Mouse (Mus musculus): ENCODE measurements around the gene Slc6a13. TPM values are rescaled to one million over a fixed set of nuclear protein-coding genes. Genes with fewer than 3 reads are reported as not detected.

The Slc6a13 gene
- polyA plus RNA-seq, 1 experiment from 2014 or later: 0.92 TPM

DNA sequence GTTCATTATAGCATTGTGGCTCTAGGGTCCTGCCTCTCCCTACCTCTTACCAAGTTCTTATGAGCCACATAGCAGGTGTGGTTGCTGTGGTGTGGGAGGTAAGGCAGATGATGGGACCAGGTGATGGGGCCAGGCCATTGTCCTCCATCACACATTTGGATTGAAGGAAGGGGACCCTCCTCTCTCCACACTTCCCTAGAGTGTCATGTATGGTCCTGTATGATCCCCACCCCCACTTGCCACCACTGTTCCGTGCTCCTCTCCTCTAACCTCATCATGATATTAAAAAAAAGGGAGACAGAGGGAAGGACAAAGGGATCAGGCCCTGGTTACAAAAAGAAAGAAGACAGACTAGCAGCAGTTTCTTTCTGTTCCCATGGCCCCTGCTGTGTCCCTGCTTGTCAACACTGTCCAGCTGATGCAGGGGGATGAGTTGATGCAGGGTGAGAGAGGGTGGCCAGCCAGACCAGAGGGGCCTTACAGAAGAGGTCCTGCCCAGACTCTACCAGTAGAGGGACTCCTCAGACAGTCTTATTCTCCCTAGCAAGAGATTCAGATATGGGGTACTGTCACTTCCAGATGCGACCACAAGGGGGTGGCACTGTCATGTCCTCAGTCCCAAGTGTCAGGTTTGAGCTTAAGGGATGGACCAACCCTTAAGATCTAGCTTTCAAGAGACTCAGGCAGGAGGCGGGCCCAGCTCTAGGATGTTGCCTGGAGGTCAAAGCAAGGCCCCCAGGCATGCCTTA is 37.9 kb downstream of the Slc6a13 start:
- Histone ChIP-seq H3K4me3 (ENCODE audit: low read depth, low read length) (no peak overlapping the region), H3K4me2 (no peak overlapping the region), H3K9ac (no peak overlapping the region)

DNA sequence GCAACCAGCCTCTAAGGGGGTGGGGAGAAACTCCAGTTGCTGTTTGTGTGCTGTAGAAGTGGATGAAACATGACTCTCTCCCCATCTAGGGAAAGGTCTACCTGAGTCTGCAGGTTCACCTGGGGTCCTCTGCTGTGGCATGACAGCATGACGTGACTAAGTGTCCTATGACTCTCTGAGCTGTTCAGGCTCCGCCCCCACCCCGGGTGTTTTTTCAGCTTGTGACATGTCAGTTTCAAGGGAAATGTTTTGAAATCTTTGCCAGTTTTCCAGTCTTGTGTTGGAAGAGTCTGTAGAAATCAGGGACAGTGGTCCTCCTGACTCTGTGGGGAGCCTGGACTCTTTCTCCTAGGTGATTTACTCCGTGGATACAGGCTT is 38.5 kb downstream of the Slc6a13 start:
- ATAC-seq (ENCODE audit: insufficient read depth) (no peak), DNase-seq (no peak)
- no peak overlapping the region for H3K4me3 ChIP-seq (ENCODE audit: low read depth, low read length)
- no peaks in the 10 kb centered on the region for H3K36me3 ChIP-seq (ENCODE audit: insufficient read depth)
- H3K4me1 ChIP-seq (ENCODE audit: insufficient read depth): no peaks in the 10 kb centered on the region
- H3K9ac ChIP-seq: no peak overlapping the region
- H3K4me2 ChIP-seq: no peak overlapping the region
- no peaks in the 10 kb centered on the region for H3K9me3 ChIP-seq (ENCODE audit: low read depth, low read length)
- WGBS: 37% methylated on average over 4 of the region's 4 CpGs
- no peak for TF ChIP-seq CTCF (IDR thresholded peaks at IDR 0.05; ENCODE audit: low read depth)
- no peak overlapping the region for H3K27ac ChIP-seq (ENCODE audit: low read depth)
- H3K27me3 ChIP-seq (ENCODE audit: insufficient read depth, low read length): no peaks in the 10 kb centered on the region

More for the DNA sequence above, 37.9 kb downstream of the Slc6a13 start:
- DNase-seq (peak; percentile 92), ATAC-seq (ENCODE audit: insufficient read depth) (peak; percentile 79)
- WGBS: 32% methylated on average over 3 of the region's 3 CpGs
- Histone ChIP-seq H3K36me3 (ENCODE audit: insufficient read depth) (no peaks in the 10 kb centered on the region), H3K4me1 (ENCODE audit: insufficient read depth) (no peaks in the 10 kb centered on the region), H3K27ac (ENCODE audit: low read depth) (no peak overlapping the region), H3K27me3 (ENCODE audit: insufficient read depth, low read length) (no peaks in the 10 kb centered on the region), H3K9me3 (ENCODE audit: low read depth, low read length) (no peaks in the 10 kb centered on the region)
- TF ChIP-seq CTCF (IDR thresholded peaks at IDR 0.05; ENCODE audit: low read depth): peak; percentile 94

DNA sequence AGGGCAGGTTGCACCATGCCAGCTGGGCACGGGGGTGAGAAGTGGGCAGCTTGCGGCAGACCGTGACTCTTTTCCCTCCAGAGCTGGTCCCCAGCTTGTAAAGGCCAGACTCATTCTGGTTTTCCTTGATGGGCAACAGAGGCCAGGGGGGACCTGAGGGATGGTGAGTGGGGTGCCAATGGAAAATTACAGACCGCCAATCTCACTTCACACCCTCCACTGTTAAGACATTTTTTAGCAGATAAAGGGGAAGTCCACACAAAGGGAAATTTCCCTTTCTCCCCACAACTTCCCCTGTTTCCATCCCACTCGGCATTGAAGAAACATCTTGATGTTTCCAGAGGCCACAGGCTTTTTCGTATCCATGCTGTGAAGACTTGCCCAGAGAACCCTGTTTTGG is 41.6 kb downstream of the Slc6a13 start:
- H3K36me3 ChIP-seq (ENCODE audit: insufficient read depth): no peaks in the 10 kb centered on the region
- H3K27ac ChIP-seq (ENCODE audit: low read depth): no peak overlapping the region
- H3K9ac ChIP-seq: no peak overlapping the region
- ATAC-seq (ENCODE audit: insufficient read depth): no peak
- no peak overlapping the region for H3K4me3 ChIP-seq (ENCODE audit: low read depth, low read length)
- no peaks in the 10 kb centered on the region for H3K9me3 ChIP-seq (ENCODE audit: low read depth, low read length)
- no peaks in the 10 kb centered on the region for H3K27me3 ChIP-seq (ENCODE audit: insufficient read depth, low read length)
- no peak for TF ChIP-seq CTCF (IDR thresholded peaks at IDR 0.05; ENCODE audit: low read depth)
- peaks cover 3% of the 10 kb centered on the region; the same call in 1 of the 2 replicates for H3K4me1 ChIP-seq (ENCODE audit: insufficient read depth)
- no peak overlapping the region for H3K4me2 ChIP-seq
- no peak for DNase-seq
- WGBS: 75% methylated on average over 6 of the region's 6 CpGs

DNA sequence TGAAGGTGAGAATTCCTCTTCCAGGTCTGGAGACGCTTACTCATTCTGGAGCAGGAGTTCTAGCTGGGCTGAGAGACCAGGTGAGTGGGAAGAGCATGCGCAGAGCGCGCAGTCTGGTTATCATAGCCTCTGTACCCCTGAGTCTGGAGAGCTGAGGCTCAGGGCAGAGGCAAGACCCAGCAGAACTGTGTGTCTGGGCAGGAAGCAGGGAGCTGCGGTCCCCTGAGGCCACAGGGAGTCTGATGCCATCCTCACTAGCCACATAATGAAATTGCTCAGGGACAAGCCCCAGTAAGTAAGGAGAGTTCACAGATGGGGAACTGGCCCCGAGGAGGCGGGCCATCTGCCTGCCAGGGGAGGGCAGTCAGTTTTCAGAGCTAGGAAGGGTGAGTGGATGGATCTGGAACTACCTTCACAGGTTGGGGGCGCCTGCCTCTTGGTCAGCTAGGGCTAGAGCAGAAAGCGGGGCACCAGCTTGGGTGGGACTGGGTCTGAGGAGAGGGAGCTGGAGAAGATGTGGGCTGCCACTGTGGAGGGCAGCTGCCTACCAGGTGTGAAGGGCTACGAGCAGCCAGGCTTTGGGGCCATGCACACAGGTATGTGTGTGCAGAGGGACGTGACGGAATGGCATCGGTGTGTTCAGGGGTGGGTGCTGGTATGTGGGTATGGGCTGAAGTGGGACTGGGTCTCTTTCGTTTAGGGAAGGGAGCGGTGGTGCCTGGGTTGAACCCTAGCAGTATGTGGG is 43.2 kb downstream of the Slc6a13 start, which contains the start of gene Slc6a12:
Gene Slc6a12 (plus strand): TSS at position 51 of the 745 bp plus-strand sequence.
- Histone ChIP-seq H3K9me3 (ENCODE audit: low read depth, low read length) (no peaks in the 10 kb centered on the region), H3K36me3 (ENCODE audit: insufficient read depth) (no peaks in the 10 kb centered on the region), H3K4me3 (ENCODE audit: low read depth, low read length) (no peak within 1 kb of the TSS), H3K9ac (no peak within 1 kb of the TSS), H3K4me1 (ENCODE audit: insufficient read depth) (peaks cover 3% of the 10 kb centered on the region; the same call in 1 of the 2 replicates), H3K27ac (ENCODE audit: low read depth) (no peak within 1 kb of the TSS), H3K27me3 (ENCODE audit: insufficient read depth, low read length) (no peaks in the 10 kb centered on the region), H3K4me2 (no peak within 1 kb of the TSS)
- ATAC-seq (ENCODE audit: insufficient read depth): no peak
- no peak for DNase-seq
- TF ChIP-seq CTCF (IDR thresholded peaks at IDR 0.05; ENCODE audit: low read depth): no peak
- 71% methylated on average over 15 of the region's 15 CpGs for WGBS

DNA sequence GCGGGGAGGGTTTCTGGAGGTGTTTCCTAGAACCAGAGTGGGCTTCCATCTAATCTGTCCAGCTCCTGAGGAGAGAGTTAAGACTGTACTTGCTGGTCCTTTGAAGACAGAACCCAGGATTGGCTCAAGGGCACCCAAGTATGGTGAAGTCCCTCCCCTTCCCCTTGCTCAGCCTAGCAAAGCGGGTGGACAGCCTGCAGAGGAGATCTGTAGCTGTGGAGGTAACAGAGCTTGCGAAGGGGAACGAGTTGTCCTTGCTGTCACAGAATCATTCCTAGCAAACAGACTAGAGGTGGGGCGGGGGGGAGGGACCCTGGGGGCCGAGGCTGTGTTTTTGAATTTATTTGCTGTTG is 43.7 kb downstream of the Slc6a13 start:
- TF ChIP-seq CTCF (IDR thresholded peaks at IDR 0.05; ENCODE audit: low read depth): no peak
- no peaks in the 10 kb centered on the region for H3K9me3 ChIP-seq (ENCODE audit: low read depth, low read length)
- DNase-seq (no peak), ATAC-seq (ENCODE audit: insufficient read depth) (no peak; the same call in 1 of the 2 replicates)
- no peak overlapping the region for H3K4me3 ChIP-seq (ENCODE audit: low read depth, low read length)
- no peaks in the 10 kb centered on the region for H3K36me3 ChIP-seq (ENCODE audit: insufficient read depth)
- H3K4me2 ChIP-seq: no peak overlapping the region
- no peaks in the 10 kb centered on the region for H3K27me3 ChIP-seq (ENCODE audit: insufficient read depth, low read length)
- 45% methylated on average over 6 of the region's 6 CpGs for WGBS
- no peak overlapping the region for H3K27ac ChIP-seq (ENCODE audit: low read depth)
- no peak overlapping the region for H3K9ac ChIP-seq
- H3K4me1 ChIP-seq (ENCODE audit: insufficient read depth): peaks cover 3% of the 10 kb centered on the region; the same call in 1 of the 2 replicates

DNA sequence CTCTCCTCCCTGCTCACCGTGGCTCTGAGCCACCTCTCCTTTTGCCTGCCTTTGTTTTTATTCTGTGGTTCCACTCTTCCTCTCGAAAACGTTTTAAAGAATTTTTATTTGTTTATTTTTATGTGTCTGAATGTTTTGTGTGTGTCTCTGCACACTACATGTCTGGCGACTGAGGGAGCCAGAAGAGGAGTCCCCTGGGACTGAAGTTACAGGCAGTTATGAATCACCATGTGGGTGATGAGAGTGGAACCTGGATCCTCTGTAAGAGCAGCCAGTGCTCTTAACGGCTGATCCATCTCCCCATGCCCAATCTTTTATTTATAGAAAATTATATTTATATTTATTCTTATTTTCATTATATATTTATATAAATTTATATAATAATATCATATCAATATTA is 44.3 kb downstream of the Slc6a13 start:
- no peaks in the 10 kb centered on the region for H3K36me3 ChIP-seq (ENCODE audit: insufficient read depth)
- H3K4me2 ChIP-seq: no peak overlapping the region
- WGBS: 19% methylated on average over 5 of the region's 5 CpGs
- no peak for ATAC-seq (ENCODE audit: insufficient read depth)
- DNase-seq: no peak
- H3K27ac ChIP-seq (ENCODE audit: low read depth): no peak overlapping the region
- no peak overlapping the region for H3K9ac ChIP-seq
- peaks cover 3% of the 10 kb centered on the region; the same call in 1 of the 2 replicates for H3K4me1 ChIP-seq (ENCODE audit: insufficient read depth)
- no peaks in the 10 kb centered on the region for H3K27me3 ChIP-seq (ENCODE audit: insufficient read depth, low read length)
- no peak overlapping the region for H3K4me3 ChIP-seq (ENCODE audit: low read depth, low read length)
- no peaks in the 10 kb centered on the region for H3K9me3 ChIP-seq (ENCODE audit: low read depth, low read length)
- TF ChIP-seq CTCF (IDR thresholded peaks at IDR 0.05; ENCODE audit: low read depth): no peak

DNA sequence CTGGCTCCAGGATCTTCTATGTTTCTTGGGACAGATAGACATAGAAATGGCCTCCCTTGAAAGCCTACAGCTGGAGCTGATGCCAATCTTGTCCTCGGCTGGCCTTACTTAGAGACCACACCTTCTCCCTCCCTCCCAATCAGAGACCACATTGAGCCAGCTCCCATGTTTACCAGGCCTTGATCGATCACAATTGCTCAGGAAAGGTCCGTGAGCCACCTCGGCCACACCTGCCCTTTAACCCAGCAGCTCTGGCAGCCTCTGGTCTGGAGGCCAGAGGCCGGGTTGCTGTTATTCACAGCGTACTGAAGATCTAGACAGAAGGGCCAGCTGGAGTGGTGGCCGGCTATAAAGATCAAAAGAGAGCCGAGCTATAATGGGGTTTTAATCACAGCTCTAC is 46.4 kb downstream of the Slc6a13 start:
- WGBS: 32% methylated on average over 8 of the region's 8 CpGs
- H3K9me3 ChIP-seq (ENCODE audit: low read depth, low read length): no peaks in the 10 kb centered on the region
- no peak overlapping the region for H3K9ac ChIP-seq
- H3K27ac ChIP-seq (ENCODE audit: low read depth): no peak overlapping the region
- H3K4me2 ChIP-seq: no peak overlapping the region
- TF ChIP-seq CTCF (IDR thresholded peaks at IDR 0.05; ENCODE audit: low read depth): no peak
- no peak for DNase-seq
- H3K36me3 ChIP-seq (ENCODE audit: insufficient read depth): no peaks in the 10 kb centered on the region
- H3K4me3 ChIP-seq (ENCODE audit: low read depth, low read length): no peak overlapping the region
- no peak for ATAC-seq (ENCODE audit: insufficient read depth)
- H3K27me3 ChIP-seq (ENCODE audit: insufficient read depth, low read length): no peaks in the 10 kb centered on the region
- H3K4me1 ChIP-seq (ENCODE audit: insufficient read depth): peaks cover 3% of the 10 kb centered on the region; the same call in 1 of the 2 replicates

All from lung, embryonic 14.5 days (tissue).